In the genomic region with DNA sequence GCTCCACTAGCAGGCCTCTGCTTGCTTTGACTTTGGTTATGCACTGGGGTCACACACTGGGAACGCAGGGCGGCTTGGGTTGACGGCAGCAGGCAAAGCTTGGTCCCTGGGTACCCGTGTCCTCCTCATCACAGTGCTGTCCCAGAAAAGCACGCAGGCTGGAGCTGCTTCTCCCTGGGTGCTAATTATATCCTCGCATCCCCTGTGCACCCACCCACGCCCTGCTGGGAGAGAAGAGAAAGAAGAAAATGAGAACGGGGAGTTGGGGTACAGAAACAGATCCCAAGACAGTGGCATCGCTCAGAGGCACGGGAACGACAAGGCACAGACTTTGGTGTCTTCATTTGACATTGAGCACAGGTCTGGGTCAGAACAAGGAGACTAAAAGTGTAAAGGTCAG, we compare ENCODE assay signal across 18 mouse cellular contexts. TPM values are rescaled to one million over a fixed set of nuclear protein-coding genes. Genes with fewer than 3 reads are reported as not detected.
DNase-seq lines count a peak whose midpoint lies in the region; ATAC-seq lines count a peak whose summit lies in the region.
"Had no signal": no experiment of that assay in that cellular context is flagged by ENCODE, and none has a peak within 500 bp of the region (broad histone marks: within the 10 kb centered on the region; RNA-seq: fewer than 3 reads in every experiment).

No protein-coding gene starts in this region.

- DNase-seq in layer of hippocampus, adult 18-20 months (ENCODE audit: low spot score in 2 of 2): peak; percentile 78 to 82
- DNase-seq in left cerebral cortex, adult 9 months (ENCODE audit: low spot score in 2 of 2): peak; percentile 85 to 90
- DNase-seq in right cerebral cortex, postnatal 14 days: peak; percentile 74
- no peak for DNase-seq in thymus, postnatal 36 days
- no peak for DNase-seq in heart, embryonic 10.5 days (ENCODE audit: low spot score)
- no peak for DNase-seq in ovary, postnatal 14 days (ENCODE audit: low spot score)
- DNase-seq: cerebellum, adult 8-10 months; spleen, adult 18-20 months had no signal

- peaks cover 21% of the 10 kb centered on the region; the same call in 1 of the 2 replicates for H3K4me1 ChIP-seq in heart, embryonic 10.5 days
- H3K4me1 ChIP-seq: heart, embryonic 15.5 days; limb, embryonic 12.5 days had no signal

- 83% methylated on average over 11 of the region's 11 CpGs for WGBS in heart, embryonic 10.5 days

- peak; percentile 55 for ATAC-seq in frontal cortex, adult (ENCODE audit: low TSS enrichment)
- ATAC-seq: forebrain, embryonic 16.5 days; midbrain, embryonic 16.5 days had no signal

- H3K4me3 ChIP-seq in heart, embryonic 10.5 days: no peak overlapping the region
- H3K4me3 ChIP-seq: heart, embryonic 15.5 days; limb, embryonic 12.5 days; megakaryocyte, embryonic 14.5 days had no signal

- H3K36me3 ChIP-seq in heart, embryonic 10.5 days: no peaks in the 10 kb centered on the region
- H3K36me3 ChIP-seq: heart, embryonic 15.5 days; limb, embryonic 12.5 days had no signal

- H3K27ac ChIP-seq in heart, embryonic 10.5 days: no peak overlapping the region
- H3K27ac ChIP-seq: heart, embryonic 15.5 days; kidney, postnatal 0 days; limb, embryonic 12.5 days; liver, embryonic 14.5 days had no signal

- H3K27me3 ChIP-seq in heart, embryonic 10.5 days (ENCODE audit: insufficient read depth, poor library complexity, severe bottlenecking): 0 out of 2 replicates have a peak, but pooled peaks cover 4% of the 10 kb centered on the region
- H3K27me3 ChIP-seq: heart, embryonic 15.5 days; limb, embryonic 12.5 days had no signal

- no peaks in the 10 kb centered on the region for H3K9me3 ChIP-seq in heart, embryonic 10.5 days
- H3K9me3 ChIP-seq: heart, embryonic 15.5 days; limb, embryonic 12.5 days had no signal

RNA-seq across cellular contexts. Expression of a gene that starts 50.0 kb away (rescaled TPM):
- 100 to 1,000 TPM; 272 to 273 TPM for total RNA-seq in layer of hippocampus, adult 18-20 months (2021)
- polyA plus RNA-seq in heart, embryonic 10.5 days (2016; fragmentation: Nextera tagmentation; extraction: Ambion mirVana): 1.5 and 1.6 TPM in 2 replicates
- total RNA-seq: granulocyte monocyte progenitor cell, adult 5-6 weeks had no signal
- polyA plus RNA-seq: C2C12 had no signal

Comparison
In these comparisons a context has a peak if more than half of its experiments do, and no peak if none do; other contexts are left out.
1. DNase-seq: peak in layer of hippocampus, adult 18-20 months (2 of 2), left cerebral cortex, adult 9 months (2 of 2) and right cerebral cortex, postnatal 14 days (single experiment); none in thymus, postnatal 36 days (0 of 2), heart, embryonic 10.5 days (single experiment) and ovary, postnatal 14 days (single experiment).